Mouse (Mus musculus) CH12.LX (cell line): ENCODE data around the gene Setd6.

Source experiments
- BHLHE40 ChIP-seq: IDR thresholded peaks from 2 replicates; pipeline ENCODE4 v1.6.1; 2011; ENCODE audit warnings: mild to moderate bottlenecking, low read depth, low read length, improper control_type of control experiment
- CHD2 ChIP-seq: IDR thresholded peaks from 2 replicates; pipeline ENCODE4 v1.6.1; 2011; ENCODE audit warnings: low read length, improper control_type of control experiment
- CTCF ChIP-seq, 2 experiments: IDR thresholded peaks in 1 of 2; conservative IDR thresholded peaks in 1 of 2; 2 replicates each; pipeline ENCODE4 v1.5.1; 2011 to 2012; ENCODE audit warnings: low read depth in 2 of 2, low read length in 2 of 2, improper control_type of control experiment in 1 of 2, inconsistent platforms in 1 of 2, mild to moderate bottlenecking in 1 of 2, moderate library complexity in 1 of 2
- MAZ ChIP-seq: IDR thresholded peaks from 2 replicates; pipeline ENCODE4 v1.6.1; 2012; ENCODE audit warnings: low read depth, mild to moderate bottlenecking, inconsistent platforms, low read length, improper control_type of control experiment, moderate library complexity
- MXI1 ChIP-seq: IDR thresholded peaks from 2 replicates; pipeline ENCODE4 v1.6.1; 2011; ENCODE audit warnings: mild to moderate bottlenecking, low read depth, low read length, improper control_type of control experiment
- NELFE ChIP-seq: IDR thresholded peaks from 2 replicates; pipeline ENCODE4 v1.6.1; 2011; ENCODE audit warnings: low read depth, low read length, improper control_type of control experiment
- POLR2A ChIP-seq: IDR thresholded peaks from 2 replicates; pipeline ENCODE4 v1.6.1; 2011; ENCODE audit warnings: low read depth, mild to moderate bottlenecking, improper control_type of control experiment, low read length
- POLR2AphosphoS2 ChIP-seq: IDR thresholded peaks from 2 replicates; pipeline ENCODE4 v1.6.1; 2011; ENCODE audit warnings: low read depth, low read length, improper control_type of control experiment
- RCOR1 ChIP-seq: conservative IDR thresholded peaks from 2 replicates; pipeline ENCODE4 v1.6.1; 2012; ENCODE audit warnings: low read depth, mild to moderate bottlenecking, inconsistent platforms, low read length, improper control_type of control experiment
- TCF12 ChIP-seq: IDR thresholded peaks from 2 replicates; pipeline ENCODE4 v1.6.1; 2014; ENCODE audit warnings: low read depth, mild to moderate bottlenecking, inconsistent platforms, low read length, improper control_type of control experiment
- UBTF ChIP-seq: IDR thresholded peaks from 2 replicates; pipeline ENCODE4 v1.6.1; 2012; ENCODE audit warnings: low read depth, mild to moderate bottlenecking, inconsistent platforms, low read length, improper control_type of control experiment, moderate library complexity
- USF1 ChIP-seq: IDR thresholded peaks from 2 replicates; pipeline ENCODE4 v1.6.1; 2014; ENCODE audit warnings: low read depth, mild to moderate bottlenecking, inconsistent platforms, low read length, improper control_type of control experiment
- ZMIZ1 ChIP-seq: IDR thresholded peaks from 2 replicates; pipeline ENCODE4 v1.6.1; 2012; ENCODE audit warnings: low read depth, mild to moderate bottlenecking, inconsistent platforms, low read length, improper control_type of control experiment
- ZNF384 ChIP-seq: IDR thresholded peaks from 2 replicates; pipeline ENCODE4 v1.6.1; 2012; ENCODE audit warnings: low read depth, low read length, improper control_type of control experiment, inconsistent platforms

DNA sequence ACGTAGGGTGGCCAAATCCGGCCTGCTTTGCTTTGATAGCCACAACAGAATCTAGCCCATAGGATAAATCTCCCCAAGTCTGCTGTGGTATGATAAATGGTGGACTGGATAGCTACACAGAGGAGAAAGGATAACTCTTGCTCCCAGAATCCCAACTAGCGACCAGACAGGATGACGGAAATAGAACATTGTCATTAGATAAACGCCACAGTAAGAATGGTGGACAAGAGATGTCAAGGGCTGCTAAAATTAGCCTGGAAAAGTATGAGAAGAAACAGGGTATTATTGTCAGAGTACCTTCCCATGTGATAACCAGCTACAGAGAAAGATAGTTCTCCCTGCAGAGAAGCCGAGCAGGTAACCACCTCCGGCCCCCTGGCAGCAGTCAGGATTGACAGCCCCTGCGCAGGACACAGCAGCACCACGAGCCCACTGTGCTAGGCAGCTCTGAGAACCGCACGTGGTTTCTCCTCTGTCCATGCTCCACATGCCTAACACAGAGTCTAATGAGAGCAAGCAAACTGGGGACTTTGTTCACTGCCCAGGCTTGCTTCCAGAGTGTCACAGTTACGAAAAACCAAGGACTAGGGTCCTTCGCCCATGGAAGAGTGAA lies 24.6 kb upstream of the Setd6 start:
- TF ChIP-seq CTCF (conservative IDR thresholded peaks at IDR 0.05 in 1 of 2, IDR thresholded peaks at IDR 0.05 in 1 of 2; ENCODE audit: low read depth in 2 of 2, low read length in 2 of 2) (peak in 1 of 2 experiments; percentile 64; a peak in 2 of 4 replicates), ZNF384 (no peak), CHD2 (no peak), ZMIZ1 (no peak), TCF12 (no peak), USF1 (no peak), NELFE (no peak), RCOR1 (no peak), BHLHE40 (no peak), UBTF (no peak), POLR2AphosphoS2 (no peak), MAZ (no peak), POLR2A (no peak), MXI1 (no peak)
